Mouse (Mus musculus) embryo, embryonic 11.5 days (tissue): ENCODE results near the gene Gm13271.
"Not testable (repeated sequence)": the region's sequence is repeated elsewhere in the genome, so short reads cannot be mapped to it uniquely, and the experiment has no call there.

ENCODE experiments used
- DNase-seq: peaks from one replicate; pipeline ENCODE4 v3.0.0-alpha.2; 2012; ENCODE audit warnings: low read depth, low spot score

Gene Gm13271

GRCm38 (mm10) chr4:88760431-88760830 is 5.8 kb downstream of the Gm13271 start:
- DNase-seq = not testable (repeated sequence)

DNA sequence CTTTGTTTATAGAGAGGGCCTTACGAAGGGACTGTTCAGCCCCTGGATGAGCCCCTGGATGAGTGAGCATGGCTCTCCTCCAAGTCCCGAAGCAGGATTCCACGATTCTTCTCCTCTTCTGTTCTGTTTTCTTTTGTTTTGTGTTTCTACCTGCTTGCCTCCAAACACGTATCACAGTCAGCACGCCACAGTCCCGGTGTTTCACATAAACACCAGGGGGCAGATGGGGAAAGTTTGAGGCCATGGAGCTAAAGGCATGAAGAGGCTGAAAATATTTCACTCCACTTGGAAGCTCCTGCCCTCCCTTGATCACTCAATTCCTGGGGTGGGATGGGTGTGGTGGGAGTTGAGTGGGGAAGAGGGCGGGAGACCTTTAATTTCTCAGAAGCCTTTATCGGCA is 7.1 kb downstream of the Gm13271 start:
- not testable (repeated sequence) for DNase-seq

GRCm38 (mm10) chr4:88762341-88762740 is 7.7 kb downstream of the Gm13271 start:
- DNase-seq = not testable (repeated sequence)

- DNase-seq = not testable (repeated sequence)
These were observed 8.8 kb downstream of the Gm13271 start for GRCm38 (mm10) chr4:88763384-88764018.

DNA sequence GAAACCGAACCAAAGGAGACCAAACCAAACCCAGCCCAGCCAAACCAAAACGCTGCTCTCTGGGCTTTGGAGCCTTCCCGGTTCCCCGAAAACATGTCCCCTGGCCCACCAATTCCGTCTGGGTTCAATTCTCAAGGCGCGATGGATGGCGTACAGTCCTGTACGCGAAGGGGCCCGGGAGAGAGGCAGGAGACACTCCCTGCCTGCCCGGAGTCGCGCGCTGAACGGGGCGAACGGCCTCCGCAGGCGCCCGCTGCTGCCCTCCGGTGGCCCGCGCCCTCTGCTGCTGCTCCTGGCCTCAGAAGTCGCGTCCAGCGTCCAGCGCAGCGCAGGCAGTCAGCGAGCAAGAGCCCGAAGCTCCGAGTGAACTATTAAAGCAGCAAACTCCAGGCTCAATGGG is 18.9 kb downstream of the Gm13271 start, which contains the start of gene Gm13290:
Gm13290 (plus strand) TSS at position 301 of the 400 bp plus-strand sequence.
- DNase-seq = not testable (repeated sequence)

- DNase-seq = not testable (repeated sequence)
These were observed 22.0 kb downstream of the Gm13271 start, which contains the start of gene Gm13289 for GRCm38 (mm10) chr4:88776622-88777021. TSS of gene Gm13289 (plus strand) at chr4:88776922.

DNA sequence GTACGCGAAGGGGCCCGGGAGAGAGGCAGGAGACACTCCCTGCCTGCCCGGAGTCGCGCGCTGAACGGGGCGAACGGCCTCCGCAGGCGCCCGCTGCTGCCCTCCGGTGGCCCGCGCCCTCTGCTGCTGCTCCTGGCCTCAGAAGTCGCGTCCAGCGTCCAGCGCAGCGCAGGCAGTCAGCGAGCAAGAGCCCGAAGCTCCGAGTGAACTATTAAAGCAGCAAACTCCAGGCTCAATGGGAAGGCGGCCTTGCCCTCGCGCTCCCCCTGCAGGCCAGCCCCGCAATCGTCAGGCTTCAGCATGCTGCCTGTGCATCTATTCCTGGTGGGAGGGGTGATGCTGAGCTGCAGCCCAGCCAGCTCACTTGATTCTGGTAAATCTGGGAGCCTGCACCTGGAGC is 24.9 kb downstream of the Gm13271 start, which contains the start of gene Gm13272:
Gm13272 (plus strand) TSS at position 301 of the 400 bp plus-strand sequence.
- DNase-seq = not testable (repeated sequence)

DNA sequence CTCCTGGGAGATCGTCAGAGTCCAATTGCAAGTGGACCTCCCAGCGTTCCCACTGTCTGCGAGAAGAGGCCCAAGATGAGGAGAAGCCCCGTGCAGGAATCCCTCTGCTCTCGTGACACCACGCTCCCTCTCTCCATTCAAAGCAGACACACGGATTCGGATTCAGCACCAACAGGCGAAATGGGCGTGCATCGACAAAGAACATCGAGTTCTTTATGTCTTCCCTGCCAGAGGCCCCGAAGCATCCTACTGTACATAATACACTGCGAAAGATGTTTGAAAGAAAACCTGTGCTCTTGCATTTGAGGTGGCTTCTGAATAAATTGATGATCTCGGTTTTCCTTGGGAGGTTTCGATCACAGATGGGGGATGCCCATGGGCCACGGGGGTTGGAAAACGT is 25.7 kb downstream of the Gm13271 start:
- not testable (repeated sequence) for DNase-seq

- DNase-seq = not testable (repeated sequence)
These were observed 27.2 kb downstream of the Gm13271 start, which contains the start of gene Ifnz for GRCm38 (mm10) chr4:88781831-88782230. TSS of gene Ifnz (plus strand) at chr4:88782131.

GRCm38 (mm10) chr4:88782335-88782734 is 27.7 kb downstream of the Gm13271 start:
- not testable (repeated sequence) for DNase-seq

DNA sequence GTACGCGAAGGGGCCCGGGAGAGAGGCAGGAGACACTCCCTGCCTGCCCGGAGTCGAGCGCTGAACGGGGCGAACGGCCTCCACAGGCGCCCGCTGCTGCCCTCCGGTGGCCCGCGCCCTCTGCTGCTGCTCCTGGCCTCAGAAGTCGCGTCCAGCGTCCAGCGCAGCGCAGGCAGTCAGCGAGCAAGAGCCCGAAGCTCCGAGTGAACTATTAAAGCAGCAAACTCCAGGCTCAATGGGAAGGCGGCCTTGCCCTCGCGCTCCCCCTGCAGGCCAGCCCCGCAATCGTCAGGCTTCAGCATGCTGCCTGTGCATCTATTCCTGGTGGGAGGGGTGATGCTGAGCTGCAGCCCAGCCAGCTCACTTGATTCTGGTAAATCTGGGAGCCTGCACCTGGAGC is 30.7 kb downstream of the Gm13271 start, which contains the start of gene Gm13276:
Gm13276 (plus strand) TSS at position 301 of the 400 bp plus-strand sequence.
- not testable (repeated sequence) for DNase-seq

GRCm38 (mm10) chr4:88788402-88788801 is 33.7 kb downstream of the Gm13271 start, which contains the start of gene Gm13277:
TSS of gene Gm13277 (plus strand) at chr4:88788632.
- DNase-seq = not testable (repeated sequence)

- DNase-seq = not testable (repeated sequence)
These were observed 36.6 kb downstream of the Gm13271 start, which contains the start of gene Gm13278 for GRCm38 (mm10) chr4:88791250-88791649. TSS of gene Gm13278 (plus strand) at chr4:88791550.

DNA sequence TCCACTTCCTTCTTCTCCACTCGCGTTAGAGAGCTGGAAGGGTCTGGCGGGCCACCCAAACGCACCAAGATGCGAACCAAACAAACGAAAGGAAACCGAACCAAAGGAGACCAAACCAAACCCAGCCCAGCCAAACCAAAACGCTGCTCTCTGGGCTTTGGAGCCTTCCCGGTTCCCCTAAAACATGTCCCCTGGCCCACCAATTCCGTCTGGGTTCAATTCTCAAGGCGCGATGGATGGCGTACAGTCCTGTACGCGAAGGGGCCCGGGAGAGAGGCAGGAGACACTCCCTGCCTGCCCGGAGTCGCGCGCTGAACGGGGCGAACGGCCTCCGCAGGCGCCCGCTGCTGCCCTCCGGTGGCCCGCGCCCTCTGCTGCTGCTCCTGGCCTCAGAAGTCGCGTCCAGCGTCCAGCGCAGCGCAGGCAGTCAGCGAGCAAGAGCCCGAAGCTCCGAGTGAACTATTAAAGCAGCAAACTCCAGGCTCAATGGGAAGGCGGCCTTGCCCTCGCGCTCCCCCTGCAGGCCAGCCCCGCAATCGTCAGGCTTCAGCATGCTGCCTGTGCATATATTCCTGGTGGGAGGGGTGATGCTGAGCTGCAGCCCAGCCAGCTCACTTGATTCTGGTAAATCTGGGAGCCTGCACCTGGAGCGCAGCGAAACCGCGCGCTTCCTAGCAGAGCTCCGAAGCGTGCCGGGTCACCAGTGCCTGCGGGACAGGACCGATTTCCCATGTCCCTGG is 39.4 kb downstream of the Gm13271 start, which contains the start of gene Gm13275:
Gm13275 (plus strand) TSS at position 552 of the 740 bp plus-strand sequence.
- DNase-seq = not testable (repeated sequence)

DNA sequence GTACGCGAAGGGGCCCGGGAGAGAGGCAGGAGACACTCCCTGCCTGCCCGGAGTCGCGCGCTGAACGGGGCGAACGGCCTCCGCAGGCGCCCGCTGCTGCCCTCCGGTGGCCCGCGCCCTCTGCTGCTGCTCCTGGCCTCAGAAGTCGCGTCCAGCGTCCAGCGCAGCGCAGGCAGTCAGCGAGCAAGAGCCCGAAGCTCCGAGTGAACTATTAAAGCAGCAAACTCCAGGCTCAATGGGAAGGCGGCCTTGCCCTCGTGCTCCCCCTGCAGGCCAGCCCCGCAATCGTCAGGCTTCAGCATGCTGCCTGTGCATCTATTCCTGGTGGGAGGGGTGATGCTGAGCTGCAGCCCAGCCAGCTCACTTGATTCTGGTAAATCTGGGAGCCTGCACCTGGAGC is 42.4 kb downstream of the Gm13271 start, which contains the start of gene Gm13279:
Gm13279 (plus strand) TSS at position 301 of the 400 bp plus-strand sequence.
- not testable (repeated sequence) for DNase-seq

DNA sequence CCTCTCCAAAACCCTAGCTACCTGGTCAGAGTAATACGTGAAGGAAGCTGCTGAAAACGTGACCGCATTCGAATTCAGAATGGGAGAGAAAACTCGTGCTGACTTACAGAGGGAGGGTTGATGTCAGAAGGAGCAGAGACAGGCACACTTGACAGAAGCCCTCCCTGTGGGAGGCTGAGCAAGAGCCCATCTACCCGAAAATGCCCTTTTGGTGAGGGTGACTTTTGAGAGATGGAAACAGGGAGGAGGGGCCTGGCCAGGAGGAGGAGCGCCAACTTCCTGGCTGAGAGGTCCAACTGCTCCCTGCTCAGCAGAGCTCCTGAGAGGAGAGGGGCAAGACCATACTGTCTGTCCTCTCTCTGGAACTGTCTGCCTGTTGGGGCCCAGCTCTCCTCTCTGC is 44.7 kb downstream of the Gm13271 start, which contains the start of gene Gm13285:
Gm13285 (plus strand) TSS at position 301 of the 400 bp plus-strand sequence.
- DNase-seq = not testable (repeated sequence)

GRCm38 (mm10) chr4:88802954-88803353 is 48.3 kb downstream of the Gm13271 start, which contains the start of gene Gm13287:
TSS of gene Gm13287 (plus strand) at chr4:88803254.
- not testable (repeated sequence) for DNase-seq
